Mouse (Mus musculus): ENCODE results near the gene Gm42372. TPM values are rescaled to one million over a fixed set of nuclear protein-coding genes. Genes with fewer than 3 reads are reported as not detected.
A peak's percentile ranks its signal among the peaks of the same experiment; 100 is the strongest.

Gm42372 gene
- total and polyA plus RNA-seq, 3 experiments = 0.42 TPM; not detected in 2

DNA sequence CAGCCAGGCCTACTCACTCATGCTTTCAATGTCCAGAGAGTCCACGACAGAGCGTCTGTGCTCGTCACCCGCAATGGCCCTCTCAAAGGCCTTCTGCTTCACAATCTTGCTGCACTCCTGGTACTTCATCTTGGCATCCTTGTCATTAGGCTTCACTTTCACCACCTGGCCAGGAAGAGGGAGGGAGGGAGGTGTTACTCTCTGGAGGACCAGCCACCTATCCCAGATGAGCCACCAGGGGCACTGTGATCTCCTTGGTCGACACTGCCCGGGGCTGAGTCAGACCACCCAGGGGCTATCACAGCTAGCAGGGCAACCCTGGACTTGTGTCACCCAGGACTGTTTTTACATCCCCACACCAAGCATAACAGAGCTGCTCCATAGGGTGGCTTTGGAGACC is 32.5 kb downstream of the Gm42372 start:
- Histone ChIP-seq H3K4me1 (ENCODE audit: control insufficient read depth in 1 of 2, insufficient read depth in 2 of 2, low read length in 2 of 2) (peaks cover 11 to 16% of the 10 kb centered on the region in 2 experiments), H3K79me2 (ENCODE audit: control insufficient read depth, insufficient read depth, low read length, poor library complexity) (peaks cover 7% of the 10 kb centered on the region), H3K9me3 (replicated peaks; ENCODE audit: insufficient read depth, low read length) (no peaks in the 10 kb centered on the region), H3K27me3 (ENCODE audit: control insufficient read depth in 1 of 2, insufficient read depth in 2 of 2, low read length in 2 of 2) (no peaks in the 10 kb centered on the region), H3K4me3 (ENCODE audit: control insufficient read depth in 1 of 2, insufficient read depth in 1 of 2, low read depth in 2 of 2, low read length in 2 of 2) (no peak overlapping the region), H3K27ac (ENCODE audit: control insufficient read depth, low read depth, low read length) (no peak overlapping the region), H3K9ac (ENCODE audit: control insufficient read depth, low read depth, low read length, poor library complexity, severe bottlenecking) (no peak overlapping the region), H3K36me3 (ENCODE audit: control insufficient read depth in 1 of 2, insufficient read depth in 2 of 2, low read length in 2 of 2) (peaks cover 15 to 27% of the 10 kb centered on the region in 2 experiments)
- no peak for DNase-seq (ENCODE audit: low read depth, low spot score)
- TF ChIP-seq NRF1 (IDR thresholded peaks at IDR 0.05; ENCODE audit: insufficient read depth, low read depth, low read length, poor library complexity, severe bottlenecking) = no peak
- TF ChIP-seq NELFE (IDR thresholded peaks at IDR 0.05; ENCODE audit: low read depth, low read length) = no peak
- TF ChIP-seq JUND (IDR thresholded peaks at IDR 0.05; ENCODE audit: low read depth, low read length) = no peak
- peak in 1 of 3 experiments; percentile 10; a peak in 1 of 6 replicates for TF ChIP-seq CTCF (IDR thresholded peaks at IDR 0.05 in 2 of 3, conservative IDR thresholded peaks at IDR 0.05 in 1 of 3; ENCODE audit: control insufficient read depth in 1 of 3, insufficient read depth in 1 of 3, low read depth in 2 of 3, low read length in 3 of 3, poor library complexity in 1 of 3, severe bottlenecking in 1 of 3)

- H3K27me3 ChIP-seq (ENCODE audit: control insufficient read depth in 1 of 2, insufficient read depth in 2 of 2, low read length in 2 of 2) = no peaks in the 10 kb centered on the region
- no peak overlapping the region for H3K4me3 ChIP-seq (ENCODE audit: control insufficient read depth in 1 of 2, insufficient read depth in 1 of 2, low read depth in 2 of 2, low read length in 2 of 2)
- no peaks in the 10 kb centered on the region for H3K9me3 ChIP-seq (replicated peaks; ENCODE audit: insufficient read depth, low read length)
- TF ChIP-seq JUND (IDR thresholded peaks at IDR 0.05; ENCODE audit: low read depth, low read length) (no peak), USF1 (IDR thresholded peaks at IDR 0.05; ENCODE audit: low read depth, low read length) (no peak), CHD1 (IDR thresholded peaks at IDR 0.05; ENCODE audit: low read depth, low read length) (no peak), MAZ (IDR thresholded peaks at IDR 0.05; ENCODE audit: low read depth, low read length) (no peak), EP300 (IDR thresholded peaks at IDR 0.05; ENCODE audit: low read depth in 1 of 2, low read length in 2 of 2) (peak; percentile 52 to 74), NRF1 (IDR thresholded peaks at IDR 0.05; ENCODE audit: insufficient read depth, low read depth, low read length, poor library complexity, severe bottlenecking) (no peak), ZNF384 (IDR thresholded peaks at IDR 0.05; ENCODE audit: low read depth, low read length) (no peak), HCFC1 (IDR thresholded peaks at IDR 0.05; ENCODE audit: low read depth, low read length) (no peak), GABPA (IDR thresholded peaks at IDR 0.05; ENCODE audit: low read depth, low read length) (no peak), SIN3A (IDR thresholded peaks at IDR 0.05; ENCODE audit: low read length) (peak; percentile 54), BHLHE40 (IDR thresholded peaks at IDR 0.05; ENCODE audit: borderline replicate concordance, low read depth, low read length) (peak; percentile 44; the same call in 1 of the 2 replicates), RAD21 (IDR thresholded peaks at IDR 0.05; ENCODE audit: low read depth, low read length) (no peak), MYC (IDR thresholded peaks at IDR 0.05; ENCODE audit: low read depth, low read length) (no peak), TBP (IDR thresholded peaks at IDR 0.05; ENCODE audit: low read depth, low read length) (0 out of 2 replicates have a peak, but pooled peaks have one; percentile 13), CHD2 (IDR thresholded peaks at IDR 0.05; ENCODE audit: low read length) (no peak), POLR2A (IDR thresholded peaks at IDR 0.05; ENCODE audit: control insufficient read depth in 1 of 2, insufficient read depth in 1 of 2, low read depth in 1 of 2, low read length in 2 of 2, poor library complexity in 1 of 2) (0 out of 4 replicates have a peak, but pooled peaks of 1 of the 2 experiments have one; percentile 18), MXI1 (IDR thresholded peaks at IDR 0.05; ENCODE audit: low read depth, low read length) (peak; percentile 40; the same call in 1 of the 2 replicates), ZMIZ1 (IDR thresholded peaks at IDR 0.05; ENCODE audit: low read depth, low read length) (no peak), TCF12 (IDR thresholded peaks at IDR 0.05; ENCODE audit: low read depth, low read length) (peak; percentile 83), RCOR1 (IDR thresholded peaks at IDR 0.05; ENCODE audit: low read depth, low read length) (peak; percentile 57; the same call in 1 of the 2 replicates), POLR2AphosphoS5 (IDR thresholded peaks at IDR 0.05; ENCODE audit: borderline replicate concordance, low read depth, low read length) (no peak), TAL1 (IDR thresholded peaks at IDR 0.05; ENCODE audit: low read length) (peak; percentile 38), E2F4 (IDR thresholded peaks at IDR 0.05; ENCODE audit: borderline replicate concordance, low read depth, low read length) (no peak), USF2 (IDR thresholded peaks at IDR 0.05; ENCODE audit: borderline replicate concordance in 1 of 2, insufficient read depth in 1 of 2, low read depth in 1 of 2, low read length in 2 of 2) (no peak), NELFE (IDR thresholded peaks at IDR 0.05; ENCODE audit: low read depth, low read length) (no peak), ETS1 (IDR thresholded peaks at IDR 0.05; ENCODE audit: low read depth, low read length) (peak; percentile 90)
- DNase-seq (ENCODE audit: low read depth, low spot score) = peak; percentile 92
- H3K4me1 ChIP-seq (ENCODE audit: control insufficient read depth in 1 of 2, insufficient read depth in 2 of 2, low read length in 2 of 2) = peaks cover 11 to 16% of the 10 kb centered on the region in 2 experiments
- no peak overlapping the region for H3K27ac ChIP-seq (ENCODE audit: control insufficient read depth, low read depth, low read length)
- H3K79me2 ChIP-seq (ENCODE audit: control insufficient read depth, insufficient read depth, low read length, poor library complexity) = peaks cover 16% of the 10 kb centered on the region
- H3K9ac ChIP-seq (ENCODE audit: control insufficient read depth, low read depth, low read length, poor library complexity, severe bottlenecking) = no peak overlapping the region
- peaks cover 15 to 26% of the 10 kb centered on the region in 2 experiments for H3K36me3 ChIP-seq (ENCODE audit: control insufficient read depth in 1 of 2, insufficient read depth in 2 of 2, low read length in 2 of 2)
These were observed 34.1 kb downstream of the Gm42372 start for GRCm38 (mm10) chr7:17017036-17017435.

Data from MEL (cell line).